Mouse (Mus musculus): Measurements from ENCODE around the gene Scrt2. TPM values are rescaled to one million over a fixed set of nuclear protein-coding genes. Genes with fewer than 3 reads are reported as not detected.

The Scrt2 gene
- total and polyA plus RNA-seq, 3 experiments, result not detected

DNA sequence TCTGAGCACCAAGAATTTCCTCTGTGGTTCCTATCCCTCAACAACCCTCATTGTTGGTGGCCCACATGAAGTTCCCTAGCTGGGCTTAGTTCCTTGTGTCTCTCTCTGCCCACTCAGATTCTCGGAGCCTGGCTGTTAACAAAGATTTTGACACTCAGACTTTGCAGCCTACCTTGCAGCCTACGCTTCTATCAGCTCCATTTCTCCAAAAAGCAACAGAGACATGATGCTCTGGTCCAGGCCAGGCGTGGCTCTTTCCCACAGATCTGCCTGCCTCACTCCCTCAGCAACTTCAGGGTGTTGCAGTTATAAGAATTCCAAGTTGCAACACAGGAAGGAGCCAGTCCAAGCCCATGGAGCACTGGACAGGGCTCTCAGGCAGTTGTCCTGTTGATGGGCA, 48.4 kb downstream of the Scrt2 start:
- DNase-seq, result no peak
- Histone ChIP-seq H3K79me2 (replicated peaks; ENCODE audit: control insufficient read depth, insufficient read depth, low read length) (no peaks in the 10 kb centered on the region), H3K4me3 (no peak overlapping the region), H3K9ac (ENCODE audit: low read depth, low read length) (no peak overlapping the region), H3K4me1 (ENCODE audit: control insufficient read depth, insufficient read depth, low read length) (peaks cover 4% of the 10 kb centered on the region), H3K36me3 (ENCODE audit: control insufficient read depth, insufficient read depth, low read length) (no peaks in the 10 kb centered on the region), H3K27me3 (ENCODE audit: control insufficient read depth, insufficient read depth, low read length) (no peaks in the 10 kb centered on the region), H3K27ac (no peak overlapping the region)
- 78% methylated on average over 3 of the region's 3 CpGs for WGBS
- no peak for TF ChIP-seq CTCF (IDR thresholded peaks at IDR 0.05)
- no peak for TF ChIP-seq EP300 (IDR thresholded peaks at IDR 0.05; ENCODE audit: insufficient read depth, low read depth, low read length)
- TF ChIP-seq POLR2A (IDR thresholded peaks at IDR 0.05; ENCODE audit: insufficient read depth, low read depth, low read length), result no peak
- intact Hi-C loops (cut with DNase I), result no loop called here

DNA sequence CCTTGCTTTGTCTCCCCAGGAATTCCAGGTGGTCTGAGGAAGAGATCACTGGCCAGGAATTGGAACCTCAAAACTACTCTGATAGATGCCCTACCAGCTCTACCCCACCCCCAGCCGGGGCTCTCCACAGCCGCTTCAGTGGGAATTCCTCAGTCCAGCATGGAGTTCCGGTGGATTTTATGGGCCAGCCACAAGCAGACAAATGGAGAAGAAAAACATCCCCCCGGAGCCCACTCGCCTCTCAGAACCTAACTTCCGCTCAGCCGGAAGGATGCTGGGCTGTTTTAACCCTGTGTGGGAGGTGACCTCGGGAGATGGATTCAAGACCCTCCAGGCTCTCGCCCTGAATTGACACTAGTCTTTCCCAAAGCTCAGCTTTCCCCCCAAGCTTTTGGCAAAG, 50.7 kb downstream of the Scrt2 start:
- Histone ChIP-seq H3K27me3 (ENCODE audit: control insufficient read depth, insufficient read depth, low read length) (no peaks in the 10 kb centered on the region), H3K79me2 (replicated peaks; ENCODE audit: control insufficient read depth, insufficient read depth, low read length) (no peaks in the 10 kb centered on the region), H3K4me3 (no peak overlapping the region), H3K4me1 (ENCODE audit: control insufficient read depth, insufficient read depth, low read length) (peaks cover 4% of the 10 kb centered on the region), H3K36me3 (ENCODE audit: control insufficient read depth, insufficient read depth, low read length) (no peaks in the 10 kb centered on the region), H3K9ac (ENCODE audit: low read depth, low read length) (no peak overlapping the region), H3K27ac (no peak overlapping the region)
- intact Hi-C loops (cut with DNase I), result no loop called here
- WGBS, result 32% methylated on average over 9 of the region's 9 CpGs
- TF ChIP-seq EP300 (IDR thresholded peaks at IDR 0.05; ENCODE audit: insufficient read depth, low read depth, low read length) (no peak), POLR2A (IDR thresholded peaks at IDR 0.05; ENCODE audit: insufficient read depth, low read depth, low read length) (no peak), CTCF (IDR thresholded peaks at IDR 0.05) (no peak)
- no peak for DNase-seq

DNA sequence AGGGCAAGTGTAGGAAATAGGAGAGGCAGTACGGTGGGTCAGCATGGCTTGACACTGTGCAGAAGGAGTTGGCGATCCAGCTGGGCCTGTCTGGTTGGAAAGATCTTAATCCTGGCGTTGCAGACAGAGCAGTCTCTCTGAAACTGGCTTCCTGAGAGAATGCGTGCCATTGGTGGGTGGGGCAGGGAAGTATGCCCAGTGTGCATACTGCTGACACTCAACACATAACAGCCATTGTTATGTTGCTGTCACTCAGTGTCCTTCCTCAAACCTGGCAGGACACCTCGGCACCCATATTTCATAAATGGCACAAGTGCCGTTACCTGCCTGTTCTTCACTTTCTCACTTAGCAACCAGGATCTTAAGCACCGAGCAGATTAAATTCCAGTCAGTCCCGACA, 51.4 kb downstream of the Scrt2 start:
- Histone ChIP-seq H3K4me1 (ENCODE audit: control insufficient read depth, insufficient read depth, low read length) (peaks cover 4% of the 10 kb centered on the region), H3K27me3 (ENCODE audit: control insufficient read depth, insufficient read depth, low read length) (no peaks in the 10 kb centered on the region), H3K79me2 (replicated peaks; ENCODE audit: control insufficient read depth, insufficient read depth, low read length) (no peaks in the 10 kb centered on the region), H3K36me3 (ENCODE audit: control insufficient read depth, insufficient read depth, low read length) (no peaks in the 10 kb centered on the region), H3K27ac (no peak overlapping the region), H3K9ac (ENCODE audit: low read depth, low read length) (no peak overlapping the region), H3K4me3 (no peak overlapping the region)
- DNase-seq, result no peak
- TF ChIP-seq CTCF (IDR thresholded peaks at IDR 0.05), result no peak
- no peak for TF ChIP-seq POLR2A (IDR thresholded peaks at IDR 0.05; ENCODE audit: insufficient read depth, low read depth, low read length)
- no peak for TF ChIP-seq EP300 (IDR thresholded peaks at IDR 0.05; ENCODE audit: insufficient read depth, low read depth, low read length)
- intact Hi-C loops (cut with DNase I), result no loop called here
- WGBS, result 48% methylated on average over 8 of the region's 8 CpGs

DNA sequence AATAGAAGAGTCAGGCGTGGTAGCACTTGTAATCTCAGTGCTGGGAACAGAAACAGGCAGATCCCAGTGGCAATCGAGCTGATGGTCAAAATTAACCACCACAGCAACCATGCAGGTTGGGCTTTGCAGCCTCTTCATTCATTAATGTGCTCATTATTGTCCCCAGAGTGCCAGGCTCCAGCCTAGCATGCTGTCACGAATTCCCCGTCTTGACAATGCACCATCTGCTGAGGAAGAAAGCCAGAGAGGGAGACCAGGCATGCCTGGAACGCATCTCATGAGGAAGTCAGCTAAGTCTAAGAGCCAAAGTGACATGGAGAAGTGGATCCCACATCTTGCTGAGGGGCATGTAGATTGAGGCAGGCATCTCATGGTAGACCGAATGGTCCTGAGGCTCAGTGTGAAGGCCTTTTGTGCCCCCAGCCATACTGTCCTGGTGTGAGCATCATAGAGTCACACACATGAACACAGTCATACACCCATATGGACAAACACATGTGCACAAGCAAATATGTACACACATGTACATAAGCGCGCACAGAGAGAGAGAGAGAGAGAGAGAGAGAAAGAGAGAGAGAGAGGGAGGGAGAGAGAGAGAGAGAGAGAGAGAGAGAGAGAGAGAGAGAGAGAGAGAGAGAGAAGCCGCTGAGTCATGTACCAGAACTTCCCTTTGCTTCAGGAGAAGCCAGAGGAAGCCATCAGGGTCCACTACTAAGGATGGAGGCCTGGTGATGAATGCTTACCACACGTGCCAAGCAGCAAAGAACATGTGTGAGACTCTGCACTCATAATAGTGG, 58.1 kb downstream of the Scrt2 start:
- Histone ChIP-seq H3K79me2 (replicated peaks; ENCODE audit: control insufficient read depth, insufficient read depth, low read length) (peaks cover 6% of the 10 kb centered on the region), H3K4me3 (no peak overlapping the region), H3K27ac (no peak overlapping the region), H3K4me1 (ENCODE audit: control insufficient read depth, insufficient read depth, low read length) (no peaks in the 10 kb centered on the region), H3K9ac (ENCODE audit: low read depth, low read length) (no peak overlapping the region), H3K27me3 (ENCODE audit: control insufficient read depth, insufficient read depth, low read length) (peaks cover 5% of the 10 kb centered on the region), H3K36me3 (ENCODE audit: control insufficient read depth, insufficient read depth, low read length) (no peaks in the 10 kb centered on the region)
- WGBS, result 66% methylated on average over 10 of the region's 10 CpGs
- no peak for DNase-seq
- intact Hi-C loops (cut with DNase I), result no loop called here
- TF ChIP-seq POLR2A (IDR thresholded peaks at IDR 0.05; ENCODE audit: insufficient read depth, low read depth, low read length) (no peak), CTCF (IDR thresholded peaks at IDR 0.05) (no peak), EP300 (IDR thresholded peaks at IDR 0.05; ENCODE audit: insufficient read depth, low read depth, low read length) (no peak)

DNA sequence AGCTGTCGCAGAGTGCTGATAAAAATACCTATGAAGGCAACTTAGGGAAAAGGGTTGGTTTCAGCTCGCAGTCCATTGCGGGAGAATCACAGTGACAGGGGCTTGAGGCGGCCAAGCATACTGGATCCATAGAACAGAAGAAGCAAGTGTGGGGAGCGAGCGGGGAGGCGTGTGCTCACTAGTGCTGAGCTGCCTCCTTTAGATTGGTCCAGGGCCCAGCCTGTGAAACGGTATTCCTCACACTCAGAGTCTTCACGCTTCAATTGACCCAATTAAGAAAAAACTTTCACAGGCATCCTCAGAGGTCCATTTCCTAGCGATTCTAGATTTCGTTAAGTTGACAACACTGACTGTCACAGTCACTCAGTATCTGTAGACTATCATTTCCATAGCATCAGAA, 59.6 kb downstream of the Scrt2 start:
- Histone ChIP-seq H3K27ac (no peak overlapping the region), H3K4me3 (no peak overlapping the region), H3K27me3 (ENCODE audit: control insufficient read depth, insufficient read depth, low read length) (peaks cover 5% of the 10 kb centered on the region), H3K4me1 (ENCODE audit: control insufficient read depth, insufficient read depth, low read length) (no peaks in the 10 kb centered on the region), H3K36me3 (ENCODE audit: control insufficient read depth, insufficient read depth, low read length) (no peaks in the 10 kb centered on the region), H3K79me2 (replicated peaks; ENCODE audit: control insufficient read depth, insufficient read depth, low read length) (peaks cover 6% of the 10 kb centered on the region), H3K9ac (ENCODE audit: low read depth, low read length) (no peak overlapping the region)
- TF ChIP-seq CTCF (IDR thresholded peaks at IDR 0.05) (no peak), EP300 (IDR thresholded peaks at IDR 0.05; ENCODE audit: insufficient read depth, low read depth, low read length) (no peak), POLR2A (IDR thresholded peaks at IDR 0.05; ENCODE audit: insufficient read depth, low read depth, low read length) (no peak)
- 78% methylated on average over 11 of the region's 11 CpGs for WGBS
- intact Hi-C loops (cut with DNase I), result no loop called here
- DNase-seq, result peak in 1 of 2 experiments; percentile 12

DNA sequence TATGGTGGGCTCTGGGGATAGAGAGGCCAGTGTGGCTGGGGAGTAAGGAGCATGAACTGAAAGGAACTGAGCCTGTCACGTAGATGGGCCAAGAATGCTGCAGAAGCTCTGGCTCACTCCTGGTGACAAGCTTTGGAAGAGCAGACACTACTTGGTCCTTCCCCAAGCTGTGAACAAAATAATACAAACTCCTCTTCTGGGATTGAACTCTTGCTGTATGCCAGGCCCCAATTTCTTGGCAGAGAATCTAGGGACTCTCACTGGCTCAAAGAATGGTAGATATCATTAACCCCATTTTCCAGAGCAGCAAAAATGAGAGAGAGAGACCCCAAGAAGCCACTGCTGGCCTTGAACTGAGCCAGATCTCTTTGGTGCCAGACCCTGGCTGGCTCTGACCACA, 60.2 kb downstream of the Scrt2 start:
- H3K9ac ChIP-seq (ENCODE audit: low read depth, low read length), result peak overlapping the region; percentile 30
- TF ChIP-seq EP300 (IDR thresholded peaks at IDR 0.05; ENCODE audit: insufficient read depth, low read depth, low read length), result no peak
- TF ChIP-seq CTCF (IDR thresholded peaks at IDR 0.05), result no peak
- no peak for TF ChIP-seq POLR2A (IDR thresholded peaks at IDR 0.05; ENCODE audit: insufficient read depth, low read depth, low read length)
- peaks cover 5% of the 10 kb centered on the region for H3K27me3 ChIP-seq (ENCODE audit: control insufficient read depth, insufficient read depth, low read length)
- peak overlapping the region; percentile 82 for H3K27ac ChIP-seq
- DNase-seq, result peak in 1 of 2 experiments; percentile 18
- H3K4me1 ChIP-seq (ENCODE audit: control insufficient read depth, insufficient read depth, low read length), result no peaks in the 10 kb centered on the region
- H3K4me3 ChIP-seq, result peak overlapping the region; percentile 62
- WGBS, result 37% methylated on average over 1 of the region's 1 CpGs
- H3K79me2 ChIP-seq (replicated peaks; ENCODE audit: control insufficient read depth, insufficient read depth, low read length), result peaks cover 6% of the 10 kb centered on the region
- no peaks in the 10 kb centered on the region for H3K36me3 ChIP-seq (ENCODE audit: control insufficient read depth, insufficient read depth, low read length)
- intact Hi-C loops (cut with DNase I), result no loop called here
